Mouse (Mus musculus) cortical plate, adult 2 months (tissue): ENCODE data around the gene Nfatc2.

ENCODE experiments used
- CTCF ChIP-seq: fragments of 200-500 bp; IDR thresholded peaks from 2 replicates; pipeline ENCODE4 v1.5.1; 2011; ENCODE audit warnings: mild to moderate bottlenecking, control low read depth, low read length; ENCODE audit not compliant: insufficient read depth; ENCODE audit errors: extremely low read depth
- POLR2A ChIP-seq: fragments of 200-500 bp; IDR thresholded peaks from 2 replicates; pipeline ENCODE4 v1.6.1; 2011; ENCODE audit warnings: mild to moderate bottlenecking, low read length, control low read depth; ENCODE audit not compliant: insufficient read depth; ENCODE audit errors: extremely low read depth

DNA sequence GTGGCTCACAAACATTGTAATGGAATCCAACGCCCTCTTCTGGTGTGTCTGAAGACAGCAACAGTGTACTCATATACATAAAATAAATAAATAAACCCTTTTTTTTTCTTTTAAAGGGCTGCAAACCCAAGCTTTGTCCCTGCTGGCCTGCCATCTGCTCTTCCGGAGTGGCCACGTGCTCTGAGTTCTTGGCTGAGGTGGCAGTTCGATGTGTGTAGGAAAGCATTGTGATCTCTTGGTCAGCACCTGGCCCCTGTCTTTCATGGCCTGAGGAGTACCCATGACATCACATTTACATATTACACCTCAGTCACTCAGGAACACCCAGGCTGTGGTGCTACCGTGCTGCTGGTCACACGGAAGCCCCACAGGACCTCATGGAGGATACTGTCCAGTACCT is 31.1 kb upstream of the Nfatc2 start:
- TF ChIP-seq CTCF (no peak), POLR2A (no peak)
